Mouse (Mus musculus): ENCODE data around the gene Gsta2. TPM values are rescaled to one million over a fixed set of nuclear protein-coding genes. Genes with fewer than 3 reads are reported as not detected.

Gene Gsta2
- polyA plus RNA-seq, 1 experiment, result 12.8 TPM

DNA sequence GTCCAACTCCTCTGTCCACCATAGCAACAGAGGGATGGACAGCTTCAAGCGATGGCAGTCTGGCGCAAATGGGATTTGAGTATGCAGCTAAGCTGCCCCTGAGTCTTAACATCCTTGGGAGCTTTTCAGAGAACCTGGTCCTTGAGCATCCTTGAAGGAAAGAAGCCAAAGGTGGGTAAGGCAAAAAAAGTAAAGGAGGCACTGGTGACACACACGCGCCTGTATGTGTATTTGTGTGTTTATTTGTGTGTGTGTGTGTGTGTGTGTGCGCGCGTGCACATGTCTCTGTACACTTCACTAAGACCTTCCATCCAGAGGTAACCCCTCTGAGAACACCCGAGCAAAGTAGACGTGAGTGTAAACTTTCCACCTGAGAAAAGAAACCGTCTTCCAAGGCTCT, 38.2 kb upstream of the Gsta2 start:
- Histone ChIP-seq H3K27me3 (ENCODE audit: control insufficient read depth, insufficient read depth, low read length) (no peaks in the 10 kb centered on the region), H3K36me3 (ENCODE audit: control insufficient read depth, insufficient read depth, low read length) (no peaks in the 10 kb centered on the region)
- TF ChIP-seq CTCF (IDR thresholded peaks at IDR 0.05; ENCODE audit: control insufficient read depth, insufficient read depth, insufficient replicate concordance, low read depth, low read length) (no peak), POLR2A (IDR thresholded peaks at IDR 0.05; ENCODE audit: control insufficient read depth, low read depth, low read length) (no peak)

DNA sequence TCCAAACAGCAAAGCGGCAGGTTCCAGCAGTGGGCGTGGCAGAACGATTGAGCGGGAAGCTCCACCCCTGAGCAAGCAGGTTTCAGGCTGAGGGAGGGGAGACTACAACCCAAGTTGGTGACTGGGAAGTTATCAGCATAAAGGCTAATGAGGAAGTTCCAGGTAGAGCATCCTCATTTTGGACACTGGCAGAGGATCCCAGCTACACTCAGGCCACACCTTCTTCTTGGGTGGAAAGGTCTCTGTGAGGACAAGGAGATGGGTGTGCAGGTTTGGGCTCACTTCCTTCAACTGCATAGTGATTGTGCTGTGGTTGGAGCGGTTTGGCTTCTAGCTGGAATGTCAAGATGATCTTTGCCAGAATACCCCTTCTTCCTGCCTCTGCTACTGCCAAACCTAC, 34.4 kb upstream of the Gsta2 start:
- peaks cover 3% of the 10 kb centered on the region for H3K4me1 ChIP-seq (ENCODE audit: control insufficient read depth, insufficient read depth, low read length)
- no peaks in the 10 kb centered on the region for H3K27me3 ChIP-seq (ENCODE audit: control insufficient read depth, insufficient read depth, low read length)
- H3K4me3 ChIP-seq (ENCODE audit: control insufficient read depth, low read depth, low read length), result no peak overlapping the region
- TF ChIP-seq CTCF (IDR thresholded peaks at IDR 0.05; ENCODE audit: control insufficient read depth, insufficient read depth, insufficient replicate concordance, low read depth, low read length) (no peak), POLR2A (IDR thresholded peaks at IDR 0.05; ENCODE audit: control insufficient read depth, low read depth, low read length) (no peak)
- no peak overlapping the region for H3K27ac ChIP-seq (ENCODE audit: control insufficient read depth, insufficient read depth, low read depth, low read length)
- H3K36me3 ChIP-seq (ENCODE audit: control insufficient read depth, insufficient read depth, low read length), result no peaks in the 10 kb centered on the region

More for the DNA sequence above, 38.2 kb upstream of the Gsta2 start:
- H3K27ac ChIP-seq (ENCODE audit: control insufficient read depth, insufficient read depth, low read depth, low read length), result no peak overlapping the region
- peaks cover 11% of the 10 kb centered on the region for H3K4me1 ChIP-seq (ENCODE audit: control insufficient read depth, insufficient read depth, low read length)
- H3K4me3 ChIP-seq (ENCODE audit: control insufficient read depth, low read depth, low read length), result no peak overlapping the region

DNA sequence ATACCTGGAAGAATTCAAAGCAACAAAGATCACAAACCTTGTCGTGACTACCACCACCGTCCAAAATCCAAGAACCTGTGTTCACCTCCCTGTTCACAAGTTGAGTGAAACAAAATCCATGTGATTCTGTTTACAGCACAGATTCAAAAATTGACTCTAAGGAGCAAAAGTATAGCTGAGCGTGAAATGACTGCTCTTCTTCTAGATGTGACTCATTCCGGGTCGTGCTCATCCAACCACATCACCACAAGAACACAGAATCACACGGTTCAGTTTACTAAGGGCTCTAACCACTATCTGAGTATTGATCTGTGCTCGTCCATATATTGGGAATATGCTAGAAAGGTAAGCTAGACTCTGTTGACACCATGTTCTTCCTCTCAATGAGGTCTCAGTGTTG, 31.4 kb upstream of the Gsta2 start:
- Histone ChIP-seq H3K27ac (ENCODE audit: control insufficient read depth, insufficient read depth, low read depth, low read length) (no peak overlapping the region), H3K27me3 (ENCODE audit: control insufficient read depth, insufficient read depth, low read length) (no peaks in the 10 kb centered on the region), H3K4me1 (ENCODE audit: control insufficient read depth, insufficient read depth, low read length) (peaks cover 3% of the 10 kb centered on the region; the same call in 1 of the 2 replicates), H3K36me3 (ENCODE audit: control insufficient read depth, insufficient read depth, low read length) (no peaks in the 10 kb centered on the region), H3K4me3 (ENCODE audit: control insufficient read depth, low read depth, low read length) (no peak overlapping the region)
- TF ChIP-seq POLR2A (IDR thresholded peaks at IDR 0.05; ENCODE audit: control insufficient read depth, low read depth, low read length) (no peak), CTCF (IDR thresholded peaks at IDR 0.05; ENCODE audit: control insufficient read depth, insufficient read depth, insufficient replicate concordance, low read depth, low read length) (no peak)

DNA sequence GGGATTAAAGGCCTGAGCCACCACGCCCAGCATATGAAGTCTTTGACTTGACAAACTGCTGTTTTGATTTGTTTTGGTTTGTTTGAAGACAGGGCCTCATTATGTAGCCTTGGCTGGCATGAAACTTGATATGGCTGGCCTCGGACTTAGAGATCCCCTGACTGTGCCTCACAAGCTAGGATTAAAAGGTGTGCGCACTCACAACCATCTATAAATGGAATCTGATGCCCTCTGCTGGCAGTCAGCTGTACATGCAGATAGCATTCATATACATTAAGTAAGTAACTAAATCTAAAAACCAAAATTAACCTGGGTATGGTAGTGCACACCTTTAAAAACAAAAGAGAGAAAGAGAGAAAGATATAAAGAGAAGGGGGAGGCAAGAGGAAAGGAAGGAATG, 30.3 kb upstream of the Gsta2 start:
- TF ChIP-seq POLR2A (IDR thresholded peaks at IDR 0.05; ENCODE audit: control insufficient read depth, low read depth, low read length), result no peak
- no peak for TF ChIP-seq CTCF (IDR thresholded peaks at IDR 0.05; ENCODE audit: control insufficient read depth, insufficient read depth, insufficient replicate concordance, low read depth, low read length)

DNA sequence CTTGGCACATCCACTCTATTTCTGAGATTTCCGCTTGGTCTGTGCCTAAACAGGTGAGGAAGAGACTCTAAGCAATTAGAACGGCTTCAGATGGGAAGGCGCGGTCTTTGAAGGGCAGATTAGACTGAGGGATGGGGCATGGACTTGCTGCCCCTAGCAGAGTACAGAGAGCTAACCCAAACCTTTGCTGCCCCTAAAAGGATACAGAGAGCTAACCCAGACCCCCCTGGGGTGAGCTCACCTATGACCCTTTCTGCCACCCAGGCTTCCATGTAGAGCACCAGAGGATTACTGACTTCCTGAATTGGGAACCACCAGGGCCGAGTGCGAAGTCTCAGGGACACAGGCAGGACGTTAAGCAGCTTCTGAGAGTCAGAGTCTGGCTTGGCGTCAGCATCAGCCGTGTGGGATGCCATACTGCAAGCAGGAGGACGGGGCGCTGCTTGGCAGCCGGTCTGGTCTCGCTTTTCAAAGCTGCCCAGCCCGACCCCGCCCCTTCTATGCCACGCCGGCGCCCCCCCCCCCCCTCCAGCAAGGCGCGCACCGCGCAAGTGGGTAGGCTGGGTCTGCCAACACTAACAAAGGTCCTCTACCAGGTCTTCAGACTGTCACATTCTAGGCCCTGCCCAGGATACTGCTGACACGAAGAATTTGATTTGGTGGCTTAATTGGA, 22.7 kb upstream of the Gsta2 start, which contains the start of gene Ooep:
Gene Ooep (minus strand): TSS at position 613 of the 673 bp plus-strand sequence.
- H3K27me3 ChIP-seq (ENCODE audit: control insufficient read depth, insufficient read depth, low read length), result no peaks in the 10 kb centered on the region
- H3K27ac ChIP-seq (ENCODE audit: control insufficient read depth, insufficient read depth, low read depth, low read length), result no peak within 1 kb of the TSS
- H3K4me1 ChIP-seq (ENCODE audit: control insufficient read depth, insufficient read depth, low read length), result no peaks in the 10 kb centered on the region; the same call in 1 of the 2 replicates
- H3K36me3 ChIP-seq (ENCODE audit: control insufficient read depth, insufficient read depth, low read length), result no peaks in the 10 kb centered on the region
- TF ChIP-seq POLR2A (IDR thresholded peaks at IDR 0.05; ENCODE audit: control insufficient read depth, low read depth, low read length) (no peak), CTCF (IDR thresholded peaks at IDR 0.05; ENCODE audit: control insufficient read depth, insufficient read depth, insufficient replicate concordance, low read depth, low read length) (no peak)
- peak within 1 kb of the TSS; percentile 37 for H3K4me3 ChIP-seq (ENCODE audit: control insufficient read depth, low read depth, low read length)

More for the DNA sequence above, 30.3 kb upstream of the Gsta2 start:
- H3K27ac ChIP-seq (ENCODE audit: control insufficient read depth, insufficient read depth, low read depth, low read length), result no peak overlapping the region
- no peak overlapping the region for H3K4me3 ChIP-seq (ENCODE audit: control insufficient read depth, low read depth, low read length)
- H3K36me3 ChIP-seq (ENCODE audit: control insufficient read depth, insufficient read depth, low read length), result no peaks in the 10 kb centered on the region
- H3K27me3 ChIP-seq (ENCODE audit: control insufficient read depth, insufficient read depth, low read length), result no peaks in the 10 kb centered on the region
- H3K4me1 ChIP-seq (ENCODE audit: control insufficient read depth, insufficient read depth, low read length), result peaks cover 3% of the 10 kb centered on the region; the same call in 1 of the 2 replicates

DNA sequence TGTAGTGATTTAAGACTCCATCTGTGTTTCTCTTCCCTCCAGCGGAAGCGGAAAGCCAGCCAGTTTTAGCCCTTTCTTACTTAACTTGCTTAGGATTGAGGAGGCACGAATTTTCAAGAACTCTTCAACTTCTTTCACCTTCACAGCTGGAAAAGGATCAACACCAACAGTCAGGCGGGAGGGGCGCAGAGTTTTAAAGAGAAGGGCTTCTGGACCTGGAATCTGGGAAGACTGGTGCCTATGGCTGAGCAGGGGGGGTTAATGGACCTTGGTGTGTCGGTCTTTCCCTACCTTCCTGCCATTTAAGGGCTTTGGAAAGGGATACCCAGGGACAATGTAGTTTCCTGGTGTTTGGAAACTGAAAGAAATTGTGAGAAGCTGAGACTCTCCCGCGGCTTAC, 22.0 kb upstream of the Gsta2 start:
- Histone ChIP-seq H3K36me3 (ENCODE audit: control insufficient read depth, insufficient read depth, low read length) (no peaks in the 10 kb centered on the region), H3K4me1 (ENCODE audit: control insufficient read depth, insufficient read depth, low read length) (no peaks in the 10 kb centered on the region; the same call in 1 of the 2 replicates), H3K4me3 (ENCODE audit: control insufficient read depth, low read depth, low read length) (no peak overlapping the region; the same call in 1 of the 2 replicates), H3K27me3 (ENCODE audit: control insufficient read depth, insufficient read depth, low read length) (no peaks in the 10 kb centered on the region), H3K27ac (ENCODE audit: control insufficient read depth, insufficient read depth, low read depth, low read length) (no peak overlapping the region)
- no peak for TF ChIP-seq CTCF (IDR thresholded peaks at IDR 0.05; ENCODE audit: control insufficient read depth, insufficient read depth, insufficient replicate concordance, low read depth, low read length)
- no peak for TF ChIP-seq POLR2A (IDR thresholded peaks at IDR 0.05; ENCODE audit: control insufficient read depth, low read depth, low read length)

DNA sequence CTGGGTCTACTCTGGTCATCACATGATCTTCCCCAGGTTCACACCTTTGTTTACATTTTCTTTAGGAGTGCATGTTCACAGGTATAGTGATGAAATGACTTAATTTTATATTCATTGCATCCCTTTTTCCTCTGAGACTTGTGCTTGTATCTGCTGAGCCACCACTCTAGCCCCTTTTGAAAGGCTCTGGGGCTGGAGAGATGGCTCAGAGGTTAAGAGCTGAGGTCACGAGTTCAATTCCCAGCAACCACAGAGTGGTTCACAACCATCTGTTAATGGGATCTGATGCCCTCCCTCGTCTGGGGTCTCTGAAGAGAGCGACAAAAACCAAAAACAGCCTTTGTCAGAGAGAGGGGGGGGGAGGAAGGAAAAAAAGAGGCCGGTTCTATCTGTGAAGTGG, 19.9 kb upstream of the Gsta2 start:
- no peak overlapping the region for H3K4me3 ChIP-seq (ENCODE audit: control insufficient read depth, low read depth, low read length)
- H3K36me3 ChIP-seq (ENCODE audit: control insufficient read depth, insufficient read depth, low read length), result no peaks in the 10 kb centered on the region
- no peaks in the 10 kb centered on the region for H3K27me3 ChIP-seq (ENCODE audit: control insufficient read depth, insufficient read depth, low read length)
- no peaks in the 10 kb centered on the region; the same call in 1 of the 2 replicates for H3K4me1 ChIP-seq (ENCODE audit: control insufficient read depth, insufficient read depth, low read length)
- H3K27ac ChIP-seq (ENCODE audit: control insufficient read depth, insufficient read depth, low read depth, low read length), result no peak overlapping the region
- TF ChIP-seq POLR2A (IDR thresholded peaks at IDR 0.05; ENCODE audit: control insufficient read depth, low read depth, low read length), result no peak
- TF ChIP-seq CTCF (IDR thresholded peaks at IDR 0.05; ENCODE audit: control insufficient read depth, insufficient read depth, insufficient replicate concordance, low read depth, low read length), result no peak

Measured in testis, adult 2 months (tissue).